Mouse (Mus musculus) brain, embryonic 14.5 days (tissue): ENCODE data around the gene Acoxl. TPM values are rescaled to one million over a fixed set of nuclear protein-coding genes. Genes with fewer than 3 reads are reported as not detected.

Source experiments
- DNase-seq: peaks from one replicate; pipeline ENCODE4 v3.0.0-alpha.2; 2011; ENCODE audit warnings: low read depth
- CTCF ChIP-seq: fragments of 200-500 bp; IDR thresholded peaks from 2 replicates; pipeline ENCODE4 v1.5.1; 2012; ENCODE audit warnings: inconsistent platforms, mild to moderate bottlenecking, moderate library complexity, borderline replicate concordance; ENCODE audit not compliant: insufficient read depth, insufficient read length; ENCODE audit errors: extremely low read depth
- POLR2A ChIP-seq: fragments of 200-500 bp; IDR thresholded peaks from 2 replicates; pipeline ENCODE4 v1.6.1; 2012; ENCODE audit warnings: mild to moderate bottlenecking, inconsistent platforms, borderline replicate concordance; ENCODE audit not compliant: poor library complexity, insufficient read depth, insufficient read length, severe bottlenecking; ENCODE audit errors: extremely low read depth
- polyA plus RNA-seq: library from polyadenylated mRNA; depleted of rRNA; stranded (reverse); fragments of >200 nt; gene quantifications from 2 replicates; pipeline ENCODE4 v1.2.3, GENCODE M21; 2012

The Acoxl gene
- polyA plus RNA-seq, 1 experiment = 0.04 TPM

DNA sequence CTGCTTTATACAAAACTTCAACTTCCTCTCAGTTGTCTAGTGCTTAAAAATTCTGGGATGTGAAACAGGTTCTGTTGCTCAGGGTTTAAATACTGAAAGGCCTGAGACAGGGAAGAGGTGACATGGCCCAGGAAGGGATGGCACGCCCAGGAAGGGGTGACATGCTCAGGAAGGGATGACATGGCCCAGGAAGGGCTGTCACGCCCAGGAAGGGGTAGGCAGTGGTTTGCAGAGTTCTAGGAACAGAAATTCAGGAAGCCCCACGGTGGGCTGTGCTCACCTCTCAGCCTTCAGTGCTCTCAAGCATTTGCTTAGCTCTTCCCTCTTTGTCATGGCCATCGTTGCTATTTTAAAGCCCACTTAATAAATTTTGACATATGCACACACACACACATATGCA lies 216.2 kb downstream of the Acoxl start:
- DNase-seq = no peak
- TF ChIP-seq POLR2A = no peak
- no peak for TF ChIP-seq CTCF

DNA sequence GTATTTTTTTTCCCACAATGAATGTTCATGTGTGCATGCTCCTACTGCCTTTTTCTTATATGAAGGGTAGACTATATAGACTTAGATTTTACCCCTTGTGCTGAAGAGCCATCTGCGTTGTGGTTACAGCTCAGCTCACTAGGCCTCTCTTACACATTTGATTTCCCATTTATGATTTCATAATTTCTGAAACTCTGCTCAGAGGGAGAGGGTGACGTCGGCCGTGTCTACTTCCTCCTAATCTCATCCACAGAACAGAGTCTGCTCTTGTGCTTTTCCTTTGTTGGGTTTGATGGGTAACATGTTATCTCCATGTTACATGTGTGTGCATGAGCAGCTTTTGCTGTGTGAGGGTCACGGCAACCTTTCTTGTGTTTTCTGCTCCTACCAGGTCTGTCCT lies 219.2 kb downstream of the Acoxl start:
- TF ChIP-seq POLR2A = no peak
- TF ChIP-seq CTCF = no peak

DNA sequence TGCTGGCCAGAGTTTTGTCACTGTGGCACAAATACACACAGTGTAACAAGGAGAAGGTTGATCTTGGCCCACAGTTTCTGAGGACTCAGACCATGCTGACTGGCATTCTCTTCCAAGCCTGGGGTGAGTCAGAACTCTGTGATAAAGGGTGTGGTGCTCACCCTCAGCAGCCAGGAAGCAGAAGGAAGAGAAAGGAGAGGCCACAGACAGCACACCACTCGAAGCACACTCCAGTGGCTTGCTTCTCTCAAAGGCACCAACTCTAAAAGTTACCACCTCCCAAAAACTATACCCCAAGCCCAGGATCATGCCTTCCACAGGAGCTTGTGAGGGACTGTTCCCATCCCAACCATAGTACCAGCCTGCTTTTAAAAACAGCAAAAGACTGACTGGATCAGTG lies 220.0 kb downstream of the Acoxl start:
- DNase-seq = no peak
- TF ChIP-seq CTCF (no peak), POLR2A (no peak)

More for the DNA sequence above, 219.2 kb downstream of the Acoxl start:
- no peak for DNase-seq

DNA sequence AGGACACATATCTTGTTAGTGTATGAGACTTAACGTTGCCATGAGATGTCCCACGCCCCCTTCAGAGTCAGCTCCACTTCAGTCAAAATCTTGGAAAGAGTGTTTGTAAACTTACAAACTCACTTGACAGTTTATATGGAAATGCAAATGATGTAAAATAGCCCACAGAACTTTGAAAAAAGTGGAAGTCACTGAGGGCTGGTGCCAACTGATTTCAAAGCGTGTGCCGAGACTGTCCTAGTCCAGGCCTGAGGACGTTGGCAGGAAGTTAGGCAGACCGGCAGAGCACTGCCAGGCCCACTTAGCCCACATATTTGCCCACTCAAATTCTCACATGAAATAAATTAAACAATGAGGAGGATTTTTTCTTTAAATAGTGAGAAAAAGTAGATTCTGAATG lies 221.5 kb downstream of the Acoxl start:
- no peak for DNase-seq
- TF ChIP-seq POLR2A (no peak), CTCF (no peak)

GRCm38 (mm10) chr2:128060680-128061287 lies 222.1 kb downstream of the Acoxl start:
- TF ChIP-seq CTCF (no peak), POLR2A (no peak)
- DNase-seq = no peak

GRCm38 (mm10) chr2:128061491-128061890 lies 222.8 kb downstream of the Acoxl start:
- DNase-seq = no peak
- TF ChIP-seq POLR2A = no peak
- no peak for TF ChIP-seq CTCF

- TF ChIP-seq POLR2A = no peak
- no peak for TF ChIP-seq CTCF
- DNase-seq = no peak
Measured at GRCm38 (mm10) chr2:128062756-128063155, 224.1 kb downstream of the Acoxl start.

- TF ChIP-seq CTCF (no peak), POLR2A (no peak)
- DNase-seq = no peak
Measured at GRCm38 (mm10) chr2:128065013-128065412, 226.3 kb downstream of the Acoxl start.

- DNase-seq = no peak
- TF ChIP-seq POLR2A (no peak), CTCF (no peak)
Measured at GRCm38 (mm10) chr2:128065576-128065975, 226.9 kb downstream of the Acoxl start.

DNA sequence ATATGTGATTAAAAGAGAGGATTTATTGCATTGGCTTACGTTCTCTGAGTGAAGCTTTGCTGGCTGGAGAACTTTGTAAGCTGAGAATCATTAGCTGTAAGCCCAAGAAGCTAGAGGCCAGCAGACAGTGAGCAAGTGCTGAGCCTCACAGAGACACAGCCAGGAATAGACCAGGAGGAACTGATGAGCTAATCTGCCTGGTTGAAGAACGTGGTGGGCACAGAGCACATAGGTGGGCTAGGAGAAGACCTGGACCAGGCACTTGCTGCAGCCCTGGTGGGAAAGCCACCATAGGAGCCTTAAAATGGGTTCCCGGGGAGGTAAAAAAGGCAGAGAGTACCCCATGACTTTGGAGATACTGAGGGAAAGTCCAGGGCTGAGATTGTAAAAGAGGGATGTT lies 228.5 kb downstream of the Acoxl start:
- TF ChIP-seq CTCF (no peak), POLR2A (no peak)
- DNase-seq = no peak

DNA sequence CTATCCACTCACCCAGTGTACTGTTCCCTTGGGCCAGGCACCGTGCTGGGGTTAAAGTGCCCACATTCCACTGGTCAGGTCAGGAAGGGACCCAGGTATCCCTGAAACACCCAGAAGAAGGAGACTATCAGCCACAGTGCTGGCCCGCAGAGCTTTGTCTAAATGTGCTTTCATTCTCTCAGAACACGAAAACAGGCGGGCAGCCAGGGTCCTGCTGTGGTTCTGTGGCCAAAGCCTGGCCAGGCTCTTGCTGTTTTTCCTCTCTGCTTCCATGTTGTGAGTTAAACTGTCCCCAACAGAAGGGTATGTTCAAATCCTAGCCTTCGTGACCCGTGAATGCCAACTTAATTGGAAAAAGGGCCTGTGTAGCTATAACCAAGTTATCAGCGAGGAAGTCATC lies 228.9 kb downstream of the Acoxl start:
- no peak for DNase-seq
- TF ChIP-seq CTCF (no peak), POLR2A (no peak)

- no peak for TF ChIP-seq POLR2A
- no peak for TF ChIP-seq CTCF
- DNase-seq = no peak
Measured at GRCm38 (mm10) chr2:128068176-128068575, 229.5 kb downstream of the Acoxl start.
